Mouse (Mus musculus) intestine, postnatal 0 days (tissue): ENCODE data around the gene Astn1. TPM values are rescaled to one million over a fixed set of nuclear protein-coding genes. Genes with fewer than 3 reads are reported as not detected.

Source experiments
- ATAC-seq: fragments of 200-750 bp; cut with Nextera tagmentation; 2 replicates; pipeline ENCODE4 v1.8.0; 2017; ENCODE audit warnings: mild to moderate bottlenecking, moderate TSS enrichment, moderate library complexity
- H3K27ac ChIP-seq: fragments of 300-500 bp; sonication (generic); 2 replicates; pipeline ENCODE4 v1.5.1; 2014; ENCODE audit warnings: mild to moderate bottlenecking, low read depth, low read length, moderate library complexity
- H3K27me3 ChIP-seq: fragments of 300-500 bp; sonication (generic); replicated peaks from 2 replicates; pipeline ENCODE4 v1.6.1; 2014; ENCODE audit warnings: low read length, mixed read lengths; ENCODE audit not compliant: control insufficient read depth, insufficient read depth
- H3K36me3 ChIP-seq: fragments of 300-500 bp; sonication (generic); 2 replicates; pipeline ENCODE4 v1.6.1; 2014; ENCODE audit warnings: mild to moderate bottlenecking, moderate library complexity; ENCODE audit not compliant: control insufficient read depth, insufficient read depth
- H3K4me1 ChIP-seq: fragments of 300-500 bp; sonication (generic); replicated peaks from 2 replicates; pipeline ENCODE4 v1.6.1; 2014; ENCODE audit warnings: antibody characterized with exemption, low read length, mixed read lengths; ENCODE audit not compliant: control insufficient read depth, insufficient read depth
- H3K4me2 ChIP-seq: fragments of 300-500 bp; sonication (generic); replicated peaks from 2 replicates; pipeline ENCODE4 v1.6.1; 2014; ENCODE audit warnings: low read depth, mild to moderate bottlenecking, moderate library complexity
- H3K4me3 ChIP-seq: fragments of 300-500 bp; sonication (generic); 2 replicates; pipeline ENCODE4 v1.5.1; 2014; ENCODE audit warnings: low read depth, low read length
- H3K9ac ChIP-seq: fragments of 300-500 bp; sonication (generic); 2 replicates; pipeline ENCODE4 v1.6.1; 2014; ENCODE audit warnings: mild to moderate bottlenecking, low read depth, low read length
- H3K9me3 ChIP-seq: fragments of 300-500 bp; sonication (generic); 2 replicates; pipeline ENCODE4 v1.6.1; 2016; ENCODE audit warnings: mixed run types; ENCODE audit not compliant: control insufficient read depth
- CTCF ChIP-seq: sonication (generic); IDR thresholded peaks from 2 replicates; pipeline ENCODE4 v1.5.1; 2016; ENCODE audit warnings: low read depth, mild to moderate bottlenecking, control low read depth, antibody characterized with exemption, moderate library complexity
- WGBS: fragments of 180-500 bp; shearing (Covaris S2); extraction: QIAGEN DNeasy Blood & Tissue Kit; methylation state at CpG from one replicate; pipeline ENCODE4 v1.1.7; 2014; 5-methylcytosine and 5-hydroxymethylcytosine counted together
- polyA plus RNA-seq: library from polyadenylated mRNA; unstranded; fragments of >200 nt; fragmentation: Nextera tagmentation; extraction: Ambion mirVana; gene quantifications from 2 replicates; pipeline ENCODE4 v1.2.1, GENCODE M21; 2015

Gene Astn1
- polyA plus RNA-seq, 1 experiment from 2014 or later: 0.48 TPM

DNA sequence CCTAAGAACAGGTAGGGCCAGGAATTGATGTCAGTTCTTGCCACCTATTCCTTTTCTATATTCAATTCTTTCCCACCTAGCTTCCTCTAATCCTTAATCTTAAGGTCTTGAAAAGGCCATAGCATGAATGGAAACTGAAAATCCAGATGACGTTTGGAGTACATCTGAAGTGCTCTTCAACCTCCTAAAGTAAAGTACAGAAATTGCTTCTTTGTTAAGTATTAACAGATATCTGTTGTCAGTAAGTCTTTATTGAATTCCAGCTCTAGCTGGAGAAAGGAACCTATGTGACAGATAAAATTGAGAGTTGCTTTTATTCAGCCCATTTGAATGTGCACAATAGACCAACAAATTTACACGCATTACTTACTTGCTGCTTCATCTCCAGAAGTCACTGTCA is 338.1 kb downstream of the Astn1 start:
- TF ChIP-seq CTCF: no peak
- no peaks in the 10 kb centered on the region for H3K4me1 ChIP-seq
- WGBS: 58% methylated on average over 2 of the region's 2 CpGs
- H3K9me3 ChIP-seq: no peaks in the 10 kb centered on the region
- H3K27ac ChIP-seq: no peak overlapping the region
- no peak for ATAC-seq
- H3K27me3 ChIP-seq: no peaks in the 10 kb centered on the region
- H3K4me2 ChIP-seq: no peak overlapping the region
- H3K36me3 ChIP-seq: no peaks in the 10 kb centered on the region
- H3K4me3 ChIP-seq: no peak overlapping the region
- H3K9ac ChIP-seq: no peak overlapping the region

DNA sequence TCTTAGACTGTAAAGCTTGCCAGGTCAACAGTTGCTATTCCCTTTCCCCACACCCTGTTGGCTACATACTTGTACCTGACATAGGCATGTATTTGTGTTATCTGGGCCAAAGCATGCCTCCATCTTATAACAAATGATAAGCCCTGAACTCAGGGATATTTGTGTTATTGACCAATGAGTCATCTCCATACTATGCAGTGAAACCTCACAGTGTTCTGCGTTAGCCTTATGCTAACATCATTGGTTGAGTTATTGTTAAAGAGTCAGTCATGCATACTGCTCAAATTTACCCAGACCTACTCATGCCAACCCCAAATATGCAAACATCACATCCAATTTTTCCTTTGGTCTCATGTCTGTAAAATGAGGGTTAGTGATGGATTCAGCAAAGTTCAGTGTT is 339.3 kb downstream of the Astn1 start:
- H3K27ac ChIP-seq: no peak overlapping the region
- H3K4me3 ChIP-seq: no peak overlapping the region
- 58% methylated on average over 1 of the region's 1 CpGs for WGBS
- ATAC-seq: no peak
- no peaks in the 10 kb centered on the region for H3K36me3 ChIP-seq
- no peaks in the 10 kb centered on the region for H3K4me1 ChIP-seq
- H3K9ac ChIP-seq: no peak overlapping the region
- no peak overlapping the region for H3K4me2 ChIP-seq
- no peaks in the 10 kb centered on the region for H3K27me3 ChIP-seq
- no peaks in the 10 kb centered on the region for H3K9me3 ChIP-seq
- no peak for TF ChIP-seq CTCF

DNA sequence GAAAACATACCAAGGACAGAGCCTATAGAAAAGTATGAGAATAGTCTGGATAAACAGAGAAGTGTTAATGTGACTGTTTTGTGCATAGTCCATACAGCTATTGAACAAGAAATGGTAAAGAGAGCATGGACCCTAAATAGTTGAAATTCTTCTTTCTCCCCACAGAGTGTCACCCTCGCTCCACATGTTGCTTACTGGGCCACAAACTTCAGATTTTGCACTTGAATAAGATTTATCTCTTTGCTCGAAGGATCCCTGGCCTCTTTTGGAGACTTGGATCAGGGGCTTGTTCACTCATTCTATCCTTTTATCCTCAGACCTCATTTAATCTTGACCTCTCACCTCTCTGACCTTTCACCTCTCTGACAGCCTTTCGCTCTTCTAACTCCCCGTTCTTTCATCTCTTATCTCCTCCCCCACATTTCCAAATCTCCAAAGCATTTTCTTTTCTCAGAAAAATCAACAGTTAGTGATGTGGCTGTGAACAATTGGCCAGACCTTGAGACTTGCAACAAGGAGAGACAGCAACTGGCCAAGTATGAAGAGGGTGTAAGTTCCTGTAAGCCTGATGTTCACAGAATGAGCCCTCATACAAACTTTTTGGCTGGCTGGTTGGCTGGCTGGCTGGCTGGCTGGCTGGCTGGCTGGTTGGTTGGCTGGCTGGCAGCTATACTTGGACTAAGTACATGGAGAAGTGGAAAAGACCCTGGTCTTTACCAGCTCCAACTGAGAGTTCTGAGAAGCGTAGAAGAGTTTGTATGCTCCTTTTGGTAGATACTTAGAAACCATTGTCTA is 351.4 kb downstream of the Astn1 start:
- no peaks in the 10 kb centered on the region for H3K4me1 ChIP-seq
- 36% methylated on average over 5 of the region's 5 CpGs for WGBS
- H3K4me2 ChIP-seq: no peak overlapping the region
- no peaks in the 10 kb centered on the region for H3K27me3 ChIP-seq
- H3K9me3 ChIP-seq: no peaks in the 10 kb centered on the region
- peak; percentile 70 for TF ChIP-seq CTCF
- no peak overlapping the region for H3K4me3 ChIP-seq
- H3K27ac ChIP-seq: no peak overlapping the region
- no peaks in the 10 kb centered on the region for H3K36me3 ChIP-seq
- no peak for ATAC-seq
- no peak overlapping the region for H3K9ac ChIP-seq

DNA sequence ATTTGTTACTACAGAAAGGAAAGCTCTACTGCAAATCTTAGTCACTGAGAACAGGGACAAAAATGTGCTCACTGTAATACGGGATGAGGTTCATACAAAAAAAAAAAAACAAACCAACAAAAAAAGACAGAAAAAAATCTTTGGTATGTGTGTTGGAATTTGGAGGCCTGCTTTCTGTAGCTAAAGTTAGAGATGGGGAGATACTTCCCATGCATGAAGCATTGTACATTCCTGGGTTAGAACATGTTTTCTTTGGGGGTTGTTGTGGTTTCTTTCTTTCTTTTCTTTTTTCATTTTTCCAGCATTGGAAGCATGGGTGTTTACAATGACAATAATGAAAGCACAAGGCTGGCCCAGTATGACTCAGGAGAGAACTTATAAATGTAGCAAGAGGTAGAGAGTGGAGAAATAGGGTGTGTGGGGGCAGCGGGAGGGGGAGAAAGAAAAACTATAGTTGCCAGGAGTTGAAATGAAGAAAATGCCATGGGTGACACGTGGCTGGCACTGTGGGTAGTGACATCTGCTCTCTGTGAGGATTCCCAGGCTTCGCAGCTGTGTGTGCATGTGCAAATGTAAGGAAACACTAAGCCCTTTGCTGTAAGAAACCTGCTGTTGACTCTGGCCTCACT is 370.9 kb downstream of the Astn1 start:
- WGBS: 58% methylated on average over 4 of the region's 4 CpGs
- Histone ChIP-seq H3K4me3 (no peak overlapping the region), H3K27me3 (no peaks in the 10 kb centered on the region), H3K36me3 (no peaks in the 10 kb centered on the region), H3K9me3 (no peaks in the 10 kb centered on the region), H3K27ac (no peak overlapping the region), H3K9ac (no peak overlapping the region), H3K4me2 (no peak overlapping the region), H3K4me1 (no peaks in the 10 kb centered on the region)
- no peak for TF ChIP-seq CTCF
- ATAC-seq: no peak

DNA sequence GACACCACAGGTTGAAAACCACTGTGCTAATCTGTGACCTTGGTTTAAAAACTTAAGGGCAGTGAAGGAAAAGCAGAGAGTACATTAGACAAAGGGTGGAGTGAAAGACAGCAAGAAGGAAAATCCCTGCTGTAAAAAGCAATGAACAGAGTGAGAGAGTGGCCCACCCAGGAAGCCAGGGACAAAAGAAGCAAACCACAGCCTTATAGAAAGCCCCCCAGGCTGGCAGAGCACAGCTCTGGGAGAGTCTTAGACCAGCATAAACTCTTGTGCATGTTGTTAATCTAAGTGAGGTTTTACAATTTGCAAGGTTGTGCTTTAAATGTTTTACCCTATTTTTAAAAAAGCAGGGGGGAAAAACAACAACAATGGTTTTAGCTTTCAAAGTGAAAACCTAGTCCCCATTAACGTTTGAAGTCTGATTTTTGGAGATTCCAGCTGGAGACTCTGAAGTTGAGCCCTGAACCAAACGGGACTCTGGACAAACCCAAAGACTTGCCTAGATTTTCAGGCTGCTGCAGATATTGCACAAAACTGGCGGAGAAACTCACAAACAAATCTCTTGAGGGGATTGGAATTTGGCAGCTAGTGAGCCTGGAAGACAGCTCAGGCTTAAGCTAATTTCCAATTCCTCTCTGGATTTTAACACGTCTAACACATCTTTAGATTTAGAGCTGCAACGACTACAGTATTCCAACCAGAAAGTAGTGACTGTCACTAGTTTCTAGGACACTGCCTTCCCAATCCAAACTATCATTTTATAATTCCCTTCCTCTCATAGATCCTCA is 377.3 kb downstream of the Astn1 start:
- H3K4me1 ChIP-seq: no peaks in the 10 kb centered on the region
- H3K27me3 ChIP-seq: no peaks in the 10 kb centered on the region
- ATAC-seq: no peak
- WGBS: 48% methylated on average over 5 of the region's 5 CpGs
- no peak overlapping the region for H3K27ac ChIP-seq
- no peak for TF ChIP-seq CTCF
- H3K4me2 ChIP-seq: no peak overlapping the region
- no peaks in the 10 kb centered on the region for H3K9me3 ChIP-seq
- no peak overlapping the region for H3K9ac ChIP-seq
- no peak overlapping the region for H3K4me3 ChIP-seq
- H3K36me3 ChIP-seq: no peaks in the 10 kb centered on the region

DNA sequence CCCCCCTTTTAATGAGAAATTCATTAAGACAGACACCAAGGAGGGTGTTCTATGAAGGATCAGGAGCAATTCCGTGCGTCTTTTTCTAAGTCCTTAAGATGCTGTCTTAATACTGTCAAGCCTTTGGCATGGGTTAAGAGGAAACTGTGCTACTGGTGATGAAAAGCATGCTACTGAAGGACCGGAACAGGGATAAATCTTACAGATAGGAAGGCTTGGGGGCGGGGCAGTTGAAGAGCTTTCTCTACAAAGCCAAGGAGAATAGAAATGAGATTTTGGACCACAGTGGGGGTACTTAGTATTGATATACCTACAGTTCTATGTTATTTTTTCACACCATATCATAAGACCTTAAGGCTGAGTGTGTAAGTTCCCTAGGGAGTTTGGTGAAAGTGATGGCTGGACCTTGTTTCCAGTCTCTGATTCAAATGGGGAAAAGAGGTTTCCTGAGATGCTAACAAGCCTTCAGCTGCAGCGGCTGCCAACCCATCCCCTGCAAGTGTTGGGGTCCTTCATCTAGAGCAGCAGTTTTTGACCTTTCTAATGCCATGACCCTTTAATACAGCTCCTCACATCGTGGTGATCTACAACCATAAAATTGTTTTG is 378.2 kb downstream of the Astn1 start:
- no peaks in the 10 kb centered on the region for H3K4me1 ChIP-seq
- H3K36me3 ChIP-seq: no peaks in the 10 kb centered on the region
- WGBS: 69% methylated on average over 6 of the region's 6 CpGs
- no peak for TF ChIP-seq CTCF
- no peak overlapping the region for H3K4me3 ChIP-seq
- H3K27ac ChIP-seq: no peak overlapping the region
- no peak overlapping the region for H3K9ac ChIP-seq
- no peaks in the 10 kb centered on the region for H3K9me3 ChIP-seq
- no peak overlapping the region for H3K4me2 ChIP-seq
- ATAC-seq: no peak
- no peaks in the 10 kb centered on the region for H3K27me3 ChIP-seq
